Mouse (Mus musculus) midbrain, embryonic 12.5 days (tissue): ENCODE measurements around the gene Galc. TPM values are rescaled to one million over a fixed set of nuclear protein-coding genes. Genes with fewer than 3 reads are reported as not detected.

Experiments
- ATAC-seq: fragments of 200-750 bp; cut with Nextera tagmentation; 2 replicates; pipeline ENCODE4 v1.8.0; 2017; ENCODE audit warnings: low read depth, moderate TSS enrichment, moderate library complexity; ENCODE audit not compliant: low FRiP score
- H3K27ac ChIP-seq: fragments of 300-500 bp; sonication (generic); replicated peaks from 2 replicates; pipeline ENCODE4 v1.5.1; 2016; ENCODE audit warnings: mild to moderate bottlenecking
- H3K27me3 ChIP-seq: fragments of 300-500 bp; sonication (generic); 2 replicates; pipeline ENCODE4 v1.6.1; 2016; ENCODE audit warnings: mild to moderate bottlenecking
- H3K36me3 ChIP-seq: fragments of 300-500 bp; sonication (generic); 2 replicates; pipeline ENCODE4 v1.6.1; 2016
- H3K4me1 ChIP-seq: fragments of 300-500 bp; sonication (generic); 2 replicates; pipeline ENCODE4 v1.6.1; 2016
- H3K4me2 ChIP-seq: fragments of 300-500 bp; sonication (generic); replicated peaks from 2 replicates; pipeline ENCODE4 v1.6.1; 2016; ENCODE audit warnings: mild to moderate bottlenecking, moderate library complexity
- H3K4me3 ChIP-seq: fragments of 300-500 bp; sonication (generic); 2 replicates; pipeline ENCODE4 v1.5.1; 2016; ENCODE audit warnings: mild to moderate bottlenecking
- H3K9ac ChIP-seq: fragments of 300-500 bp; sonication (generic); replicated peaks from 2 replicates; pipeline ENCODE4 v1.6.1; 2016; ENCODE audit warnings: mild to moderate bottlenecking, moderate library complexity
- H3K9me3 ChIP-seq: fragments of 300-500 bp; sonication (generic); 2 replicates; pipeline ENCODE4 v1.6.1; 2016; ENCODE audit warnings: mild to moderate bottlenecking
- WGBS: fragments of 180-500 bp; shearing (Covaris S2); methylation state at CpG from one replicate; pipeline ENCODE4 v1.1.7; 2016; 5-methylcytosine and 5-hydroxymethylcytosine counted together
- polyA plus RNA-seq: library from polyadenylated mRNA; unstranded; fragments of >200 nt; fragmentation: Nextera tagmentation; extraction: Ambion mirVana; gene quantifications from 2 replicates; pipeline ENCODE4 v1.2.1, GENCODE M21; 2016

The Galc gene
- polyA plus RNA-seq, 1 experiment from 2014 or later: 13.2 TPM

DNA sequence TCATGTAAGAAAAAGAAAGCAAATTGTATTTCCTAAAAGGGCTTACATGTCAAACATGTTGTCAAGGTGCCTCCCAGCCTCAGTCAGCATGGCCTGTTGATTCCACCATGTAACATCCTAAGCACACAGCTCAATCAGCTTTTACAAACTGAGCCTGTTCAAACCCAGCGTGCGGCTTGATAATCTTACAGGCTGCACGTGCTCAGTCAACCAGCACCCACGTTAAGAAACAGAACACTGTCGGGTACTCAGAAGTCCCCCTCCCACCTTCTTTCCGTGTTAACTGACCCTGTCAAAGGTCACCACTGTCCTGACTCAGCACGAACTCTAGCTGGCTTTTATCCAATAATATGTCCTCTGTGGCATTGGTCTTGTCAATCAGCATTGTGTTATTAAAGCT, 13.2 kb upstream of the Galc start:
- no peak for ATAC-seq
- 48% methylated on average over 7 of the region's 7 CpGs for WGBS
- H3K9ac ChIP-seq: no peak overlapping the region
- no peaks in the 10 kb centered on the region for H3K9me3 ChIP-seq
- H3K27me3 ChIP-seq: no peaks in the 10 kb centered on the region
- H3K4me3 ChIP-seq: no peak overlapping the region
- no peak overlapping the region for H3K4me2 ChIP-seq
- H3K36me3 ChIP-seq: no peaks in the 10 kb centered on the region
- 0 out of 2 replicates have a peak, but pooled peaks cover 2% of the 10 kb centered on the region for H3K4me1 ChIP-seq
- H3K27ac ChIP-seq: no peak overlapping the region

DNA sequence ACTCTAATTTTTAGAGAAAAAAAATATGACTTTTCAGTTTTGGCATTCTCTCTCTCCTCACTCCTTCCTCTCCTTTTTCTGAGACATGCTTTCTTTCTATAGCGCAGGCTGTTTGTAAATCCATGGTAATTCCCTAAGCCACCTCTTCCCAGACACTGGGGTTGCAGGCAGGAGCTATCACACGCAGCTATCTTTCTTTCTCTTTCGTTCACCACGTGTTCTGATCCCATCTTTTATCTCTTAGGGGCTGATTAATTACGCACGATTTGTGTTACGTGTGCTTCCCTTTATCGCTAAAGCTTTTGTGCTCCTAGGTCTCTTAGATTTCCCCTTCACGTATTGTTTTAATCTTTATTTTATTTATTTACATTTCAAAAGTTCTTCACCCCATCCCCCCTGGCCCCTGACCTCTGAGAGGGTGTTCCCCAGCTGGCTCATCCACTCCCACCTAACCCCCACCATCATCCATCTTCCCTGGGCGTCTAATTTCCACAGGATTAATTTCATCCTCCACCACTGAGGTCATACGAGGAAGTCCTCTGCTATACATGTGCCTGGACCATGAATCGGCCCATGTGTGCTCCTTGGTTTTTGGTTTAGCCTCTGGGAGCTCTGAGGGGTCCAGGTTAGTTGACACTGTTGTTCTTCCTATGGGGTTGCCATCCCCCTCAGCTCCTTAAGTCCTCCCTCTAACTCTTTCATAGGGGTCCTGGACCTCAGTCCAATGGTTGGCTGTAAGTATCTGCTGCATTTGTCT, 11.7 kb upstream of the Galc start:
- Histone ChIP-seq H3K27me3 (no peaks in the 10 kb centered on the region), H3K4me3 (no peak overlapping the region), H3K9ac (no peak overlapping the region), H3K9me3 (no peaks in the 10 kb centered on the region), H3K4me2 (no peak overlapping the region), H3K4me1 (0 out of 2 replicates have a peak, but pooled peaks cover 2% of the 10 kb centered on the region), H3K27ac (no peak overlapping the region), H3K36me3 (no peaks in the 10 kb centered on the region)
- ATAC-seq: no peak
- 57% methylated on average over 12 of the region's 12 CpGs for WGBS

DNA sequence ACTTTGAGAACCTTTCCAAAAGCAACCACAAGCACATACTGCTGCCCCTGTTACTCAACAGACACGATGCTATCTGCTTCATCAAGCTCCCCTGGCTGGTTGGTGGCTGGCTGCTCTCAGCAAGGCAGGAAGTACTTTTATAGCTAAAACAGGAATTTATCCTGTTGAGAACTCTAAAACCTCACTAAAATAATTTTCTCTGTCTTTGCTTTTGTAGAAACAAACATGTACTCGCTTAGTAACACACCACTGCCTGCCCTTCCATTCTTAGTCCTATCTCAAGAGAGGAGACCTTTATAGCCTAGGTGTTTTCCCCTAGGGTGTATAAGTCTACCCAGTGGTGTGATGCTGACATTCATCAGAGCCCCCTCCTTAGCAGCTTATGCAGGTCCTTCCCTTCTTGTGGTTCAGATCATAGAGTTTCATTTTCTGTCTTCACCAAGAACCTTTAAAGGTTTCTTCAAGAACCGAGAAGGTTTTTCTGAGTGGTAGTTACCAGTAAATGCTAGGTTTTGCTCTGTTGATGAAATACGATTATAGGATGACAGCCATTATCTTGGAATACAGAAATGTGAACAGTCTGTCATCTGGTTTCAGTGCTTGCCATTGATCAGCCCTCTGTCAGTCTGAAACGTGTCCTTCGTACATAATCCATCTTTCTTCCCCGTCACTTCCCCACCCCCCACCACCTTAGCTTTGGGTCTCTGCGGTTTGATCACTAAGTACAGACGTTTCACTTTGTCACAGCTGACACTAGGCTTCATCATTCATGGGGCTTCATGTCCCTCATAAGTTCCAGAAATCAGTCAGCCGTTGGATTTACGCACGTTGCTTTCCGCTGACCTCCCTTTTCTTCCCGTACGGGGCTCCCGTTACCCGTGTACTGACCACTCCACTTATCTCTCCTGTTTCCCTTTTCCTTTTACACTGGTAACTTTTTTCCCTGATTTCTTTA, 10.8 kb upstream of the Galc start:
- Histone ChIP-seq H3K27ac (no peak overlapping the region), H3K4me3 (no peak overlapping the region), H3K27me3 (no peaks in the 10 kb centered on the region), H3K4me2 (no peak overlapping the region), H3K9me3 (no peaks in the 10 kb centered on the region), H3K36me3 (no peaks in the 10 kb centered on the region), H3K4me1 (0 out of 2 replicates have a peak, but pooled peaks cover 2% of the 10 kb centered on the region), H3K9ac (no peak overlapping the region)
- ATAC-seq: no peak
- 75% methylated on average over 17 of the region's 17 CpGs for WGBS

GRCm38 (mm10) chr12:98268441-98269369, 9.4 kb upstream of the Galc start, which contains the start of gene Gpr65:
Gpr65 (plus strand) TSS chr12:98268635.
- H3K27me3 ChIP-seq: no peaks in the 10 kb centered on the region
- H3K4me3 ChIP-seq: no peak within 1 kb of the TSS
- WGBS: 93% methylated on average over 13 of the region's 13 CpGs
- H3K9me3 ChIP-seq: no peaks in the 10 kb centered on the region
- no peak for ATAC-seq
- H3K27ac ChIP-seq: no peak within 1 kb of the TSS
- 0 out of 2 replicates have a peak, but pooled peaks cover 2% of the 10 kb centered on the region for H3K4me1 ChIP-seq
- no peaks in the 10 kb centered on the region for H3K36me3 ChIP-seq
- no peak within 1 kb of the TSS for H3K4me2 ChIP-seq
- H3K9ac ChIP-seq: no peak within 1 kb of the TSS

- Histone ChIP-seq H3K36me3 (no peaks in the 10 kb centered on the region), H3K4me3 (no peak overlapping the region), H3K9ac (no peak overlapping the region), H3K4me1 (no peaks in the 10 kb centered on the region), H3K9me3 (no peaks in the 10 kb centered on the region), H3K27me3 (no peaks in the 10 kb centered on the region), H3K27ac (no peak overlapping the region), H3K4me2 (no peak overlapping the region)
- 86% methylated on average over 9 of the region's 9 CpGs for WGBS
- no peak for ATAC-seq
Observed at GRCm38 (mm10) chr12:98265697-98266096, 6.4 kb upstream of the Galc start.

- Histone ChIP-seq H3K27ac (peak overlapping the region; percentile 98), H3K9ac (peak overlapping the region; percentile 89; the same call in 1 of the 2 replicates), H3K4me2 (peak overlapping the region; percentile 70), H3K4me3 (peak overlapping the region; percentile 74), H3K36me3 (no peaks in the 10 kb centered on the region), H3K4me1 (0 out of 2 replicates have a peak, but pooled peaks cover 7% of the 10 kb centered on the region), H3K9me3 (no peaks in the 10 kb centered on the region), H3K27me3 (no peaks in the 10 kb centered on the region)
- ATAC-seq: no peak
- WGBS: 5% methylated on average over 12 of the region's 12 CpGs
Observed at GRCm38 (mm10) chr12:98259518-98259852, 226 bp upstream of the Galc start.

GRCm38 (mm10) chr12:98258371-98258844, 851 bp downstream of the Galc start:
- Histone ChIP-seq H3K27ac (peak overlapping the region; percentile 98), H3K4me2 (peak overlapping the region; percentile 70), H3K4me3 (peak overlapping the region; percentile 74), H3K4me1 (0 out of 2 replicates have a peak, but pooled peaks cover 7% of the 10 kb centered on the region), H3K27me3 (no peaks in the 10 kb centered on the region), H3K9ac (peak overlapping the region; percentile 89), H3K36me3 (no peaks in the 10 kb centered on the region), H3K9me3 (no peaks in the 10 kb centered on the region)
- WGBS: under 1% methylated on average over 8 of the region's 8 CpGs
- ATAC-seq: no peak

DNA sequence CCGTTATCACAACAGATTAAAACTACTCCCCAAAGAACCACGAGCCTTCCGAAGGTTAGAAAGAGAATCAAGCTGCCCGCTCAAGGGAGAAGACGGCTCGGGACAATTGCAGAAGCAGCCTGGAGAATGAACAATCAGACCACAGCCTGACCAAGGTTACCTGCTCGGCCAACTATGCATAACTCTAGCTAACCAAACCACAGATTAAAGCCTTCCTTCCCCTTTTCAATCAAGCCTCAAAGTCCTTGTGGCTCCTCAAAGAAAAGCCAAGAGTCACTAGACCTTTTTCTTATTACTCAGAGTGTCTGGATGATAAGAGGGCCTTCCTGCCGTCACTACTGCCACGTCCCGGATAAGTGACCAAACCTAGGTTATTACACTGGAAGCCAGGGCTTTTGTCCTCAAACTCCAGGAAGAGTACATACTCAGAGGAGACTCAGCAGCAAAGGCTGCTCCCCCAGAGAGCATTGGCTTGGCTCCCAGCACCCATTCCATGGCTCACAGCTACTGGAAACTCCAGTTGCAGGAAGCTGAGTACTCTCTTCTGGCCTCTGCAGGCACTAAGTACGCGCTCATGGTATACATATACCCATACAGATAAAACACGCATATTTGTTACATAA, 3.8 kb downstream of the Galc start:
- Histone ChIP-seq H3K36me3 (0 out of 2 replicates have a peak, but pooled peaks cover 3% of the 10 kb centered on the region), H3K9ac (no peak overlapping the region), H3K27ac (no peak overlapping the region), H3K4me1 (0 out of 2 replicates have a peak, but pooled peaks cover 7% of the 10 kb centered on the region), H3K27me3 (no peaks in the 10 kb centered on the region), H3K4me2 (no peak overlapping the region), H3K9me3 (no peaks in the 10 kb centered on the region), H3K4me3 (no peak overlapping the region)
- 83% methylated on average over 13 of the region's 13 CpGs for WGBS
- no peak for ATAC-seq

DNA sequence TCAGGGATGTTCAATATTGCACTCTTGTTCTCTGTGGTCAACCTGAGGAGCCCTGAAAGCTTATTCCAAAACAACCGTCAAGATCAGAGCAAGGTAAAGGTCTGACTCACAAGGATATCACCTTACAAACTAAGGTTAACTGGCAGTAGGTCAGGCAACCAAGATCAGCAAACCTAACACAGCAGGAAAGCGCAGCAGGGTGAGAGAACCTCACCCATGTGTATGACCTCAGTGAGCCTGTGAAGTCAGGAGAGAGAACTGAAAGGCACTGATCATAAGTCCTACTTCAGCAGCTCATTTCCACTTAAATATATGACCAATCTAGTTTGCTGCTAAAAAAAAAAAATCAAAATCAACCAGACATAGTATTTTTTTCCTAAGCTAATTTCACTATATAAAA, 6.8 kb downstream of the Galc start:
- 88% methylated on average over 2 of the region's 2 CpGs for WGBS
- Histone ChIP-seq H3K27me3 (no peaks in the 10 kb centered on the region), H3K4me2 (no peak overlapping the region), H3K4me3 (no peak overlapping the region), H3K9me3 (no peaks in the 10 kb centered on the region), H3K9ac (no peak overlapping the region), H3K27ac (no peak overlapping the region), H3K36me3 (peaks cover 8% of the 10 kb centered on the region), H3K4me1 (0 out of 2 replicates have a peak, but pooled peaks cover 2% of the 10 kb centered on the region)
- no peak for ATAC-seq

DNA sequence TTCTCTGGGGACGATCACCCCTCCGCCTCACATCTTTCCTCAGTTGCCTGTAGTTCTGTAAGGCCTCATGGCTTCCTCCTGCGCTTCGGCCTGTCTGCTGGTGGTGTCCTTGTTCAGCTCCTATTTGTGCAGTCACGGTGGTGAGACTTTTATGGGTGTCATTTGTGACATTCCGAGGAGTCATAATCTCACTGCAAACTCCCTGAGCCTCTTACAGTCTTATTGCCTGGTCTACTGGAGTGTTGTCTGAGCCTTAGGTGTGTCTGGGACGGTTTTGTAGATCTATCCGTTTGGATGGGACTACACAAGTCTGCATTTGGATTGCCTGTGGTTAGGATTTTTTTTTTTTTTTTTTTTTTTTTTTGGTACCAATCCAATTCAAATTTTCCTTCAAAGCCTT, 8.9 kb downstream of the Galc start:
- no peak overlapping the region for H3K4me3 ChIP-seq
- no peaks in the 10 kb centered on the region for H3K4me1 ChIP-seq
- no peak overlapping the region for H3K27ac ChIP-seq
- WGBS: 91% methylated on average over 8 of the region's 8 CpGs
- ATAC-seq: no peak
- peaks cover 10% of the 10 kb centered on the region for H3K36me3 ChIP-seq
- no peak overlapping the region for H3K9ac ChIP-seq
- no peaks in the 10 kb centered on the region for H3K9me3 ChIP-seq
- no peaks in the 10 kb centered on the region for H3K27me3 ChIP-seq
- H3K4me2 ChIP-seq: no peak overlapping the region

DNA sequence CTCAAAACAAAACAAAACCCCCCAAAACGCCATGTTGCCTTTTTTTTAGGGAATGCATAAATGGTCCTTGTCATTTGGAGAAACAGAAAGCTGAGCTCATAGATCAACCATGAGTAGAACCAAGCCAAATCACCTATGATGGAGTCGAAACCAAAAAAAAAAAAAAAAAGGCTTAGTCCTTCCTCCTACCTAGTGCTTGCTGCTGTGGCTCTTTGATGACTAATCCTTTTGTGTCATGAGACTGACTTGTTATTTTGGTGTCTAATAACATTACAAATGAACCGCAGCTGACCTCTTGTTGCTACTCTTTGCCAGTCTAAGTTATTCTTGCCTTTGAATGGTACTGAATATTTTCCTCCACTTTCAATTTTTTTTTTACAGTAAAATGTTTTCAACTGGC, 9.6 kb downstream of the Galc start:
- H3K27me3 ChIP-seq: no peaks in the 10 kb centered on the region
- no peaks in the 10 kb centered on the region for H3K9me3 ChIP-seq
- no peak overlapping the region for H3K27ac ChIP-seq
- no peak overlapping the region for H3K4me2 ChIP-seq
- H3K9ac ChIP-seq: no peak overlapping the region
- peaks cover 10% of the 10 kb centered on the region for H3K36me3 ChIP-seq
- 53% methylated on average over 3 of the region's 3 CpGs for WGBS
- ATAC-seq: no peak
- no peaks in the 10 kb centered on the region for H3K4me1 ChIP-seq
- no peak overlapping the region for H3K4me3 ChIP-seq
